Mouse (Mus musculus) heart, adult 8-10 months (tissue): ENCODE measurements around the gene Tdrd3. TPM values are rescaled to one million over a fixed set of nuclear protein-coding genes. Genes with fewer than 3 reads are reported as not detected.
A peak's percentile ranks its signal among the peaks of the same experiment; 100 is the strongest.

Experiments
- DNase-seq: peaks from one replicate; pipeline ENCODE4 v3.0.0; 2022; ENCODE audit warnings: low spot score
- total RNA-seq, 4 experiments: library from RNA; stranded (reverse); gene quantifications; 2 replicates each; pipeline ENCODE4 v1.2.4; 2022

Gene Tdrd3
- total RNA-seq, 4 experiments from 2014 or later: 23.5 to 29.5 (median 25.9) TPM

- peak; percentile 67 for DNase-seq
Observed at GRCm38 (mm10) chr14:87451645-87452443, 35.4 kb downstream of the Tdrd3 start.

- DNase-seq: no peak
Observed at GRCm38 (mm10) chr14:87455630-87456175, 39.3 kb downstream of the Tdrd3 start.

- DNase-seq: no peak
Observed at GRCm38 (mm10) chr14:87459777-87460176, 43.3 kb downstream of the Tdrd3 start.

- DNase-seq: peak; percentile 16
Observed at GRCm38 (mm10) chr14:87461543-87461942, 45.1 kb downstream of the Tdrd3 start.

- DNase-seq: peak; percentile 64
Observed at GRCm38 (mm10) chr14:87463963-87464654, 47.7 kb downstream of the Tdrd3 start.

- no peak for DNase-seq
Observed at GRCm38 (mm10) chr14:87464655-87465054, 48.2 kb downstream of the Tdrd3 start.

GRCm38 (mm10) chr14:87467586-87467985, 51.1 kb downstream of the Tdrd3 start:
- DNase-seq: no peak

GRCm38 (mm10) chr14:87471521-87471920, 55.1 kb downstream of the Tdrd3 start:
- DNase-seq: no peak

- no peak for DNase-seq
Observed at GRCm38 (mm10) chr14:87472782-87473181, 56.3 kb downstream of the Tdrd3 start.

GRCm38 (mm10) chr14:87475721-87476359, 59.4 kb downstream of the Tdrd3 start:
- no peak for DNase-seq

GRCm38 (mm10) chr14:87478339-87478951, 62.0 kb downstream of the Tdrd3 start:
- DNase-seq: no peak

- no peak for DNase-seq
Observed at GRCm38 (mm10) chr14:87485888-87486287, 69.4 kb downstream of the Tdrd3 start.

GRCm38 (mm10) chr14:87497955-87498594, 81.6 kb downstream of the Tdrd3 start:
- DNase-seq: no peak

- no peak for DNase-seq
Observed at GRCm38 (mm10) chr14:87505924-87506323, 89.5 kb downstream of the Tdrd3 start.

- no peak for DNase-seq
Observed at GRCm38 (mm10) chr14:87515281-87515680, 98.8 kb downstream of the Tdrd3 start.

GRCm38 (mm10) chr14:87517381-87517780, 100.9 kb downstream of the Tdrd3 start:
- no peak for DNase-seq

- no peak for DNase-seq
Observed at GRCm38 (mm10) chr14:87531847-87532246, 115.4 kb downstream of the Tdrd3 start.

GRCm38 (mm10) chr14:87537127-87537819, 120.8 kb downstream of the Tdrd3 start:
- DNase-seq: no peak

GRCm38 (mm10) chr14:87549986-87550385, 133.5 kb downstream of the Tdrd3 start:
- DNase-seq: no peak

GRCm38 (mm10) chr14:87552211-87552610, 135.8 kb downstream of the Tdrd3 start:
- DNase-seq: no peak

- no peak for DNase-seq
Observed at GRCm38 (mm10) chr14:87563841-87564240, 147.4 kb downstream of the Tdrd3 start.
